Mouse (Mus musculus) urinary bladder, postnatal 36 days (tissue): ENCODE measurements around the gene Rtbdn.

ENCODE experiments used
- DNase-seq, 2 experiments: peaks; one replicate each; pipeline ENCODE4 v3.0.0; 2022; ENCODE audit warnings: low spot score in 2 of 2, mixed read lengths in 1 of 2

Rtbdn gene

DNA sequence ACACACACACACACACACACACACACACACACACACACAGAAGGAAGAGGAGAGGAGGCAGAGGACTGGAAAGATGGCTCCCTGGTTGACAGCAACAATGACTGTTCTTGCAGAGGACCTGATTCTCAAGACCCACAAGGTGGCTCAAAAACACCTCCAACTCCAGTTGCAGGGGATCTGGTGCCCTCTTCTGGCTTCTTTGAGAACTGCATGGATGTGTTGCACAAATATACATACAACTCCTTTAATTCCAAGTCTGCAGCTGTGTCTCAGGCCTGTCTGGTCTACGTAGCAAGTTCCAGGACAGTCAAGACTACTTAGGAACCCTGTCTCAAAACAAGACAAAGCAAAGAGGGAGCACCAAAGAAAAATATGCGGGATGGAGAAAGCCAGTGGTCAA lies 10.0 kb downstream of the Rtbdn start:
- DNase-seq: peak; percentile 56 to 58

DNA sequence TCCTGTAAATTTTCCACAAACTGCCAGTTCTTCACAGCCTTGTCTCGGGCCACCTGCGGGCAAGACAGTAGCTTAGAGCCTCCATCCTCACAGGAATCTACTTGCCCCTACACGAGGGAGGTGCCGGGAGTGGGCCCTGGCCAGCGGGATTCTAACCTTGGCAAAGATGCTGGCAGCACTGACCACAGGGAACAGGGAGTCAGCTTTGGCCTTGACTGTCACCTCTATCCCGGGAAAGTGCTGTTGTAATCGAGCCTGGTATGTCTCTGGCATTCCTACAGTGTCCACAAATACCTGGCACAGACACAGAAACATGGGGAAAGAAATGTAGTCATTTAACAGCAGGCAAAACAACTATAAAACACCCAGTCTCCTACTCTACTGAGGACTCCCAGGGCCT lies 13.0 kb downstream of the Rtbdn start:
- no peak for DNase-seq

DNA sequence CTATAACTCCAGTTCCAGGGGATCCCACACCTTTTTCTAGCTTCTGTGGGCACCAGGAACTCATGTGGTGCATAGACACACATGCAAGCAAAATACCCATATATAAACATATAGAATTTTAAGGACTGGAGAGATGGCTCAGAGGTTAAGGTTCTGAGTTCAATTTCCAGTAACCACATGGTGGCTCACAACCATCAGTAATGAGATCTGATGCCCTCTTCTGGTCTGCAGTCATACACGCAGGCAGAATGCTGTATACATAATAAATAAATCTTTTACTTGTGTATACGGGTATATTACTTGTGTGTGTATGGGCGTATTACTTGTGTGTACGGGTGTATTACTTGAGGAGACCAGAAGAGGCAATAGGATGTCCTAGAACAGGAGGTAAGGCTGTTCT lies 17.2 kb downstream of the Rtbdn start:
- no peak for DNase-seq

DNA sequence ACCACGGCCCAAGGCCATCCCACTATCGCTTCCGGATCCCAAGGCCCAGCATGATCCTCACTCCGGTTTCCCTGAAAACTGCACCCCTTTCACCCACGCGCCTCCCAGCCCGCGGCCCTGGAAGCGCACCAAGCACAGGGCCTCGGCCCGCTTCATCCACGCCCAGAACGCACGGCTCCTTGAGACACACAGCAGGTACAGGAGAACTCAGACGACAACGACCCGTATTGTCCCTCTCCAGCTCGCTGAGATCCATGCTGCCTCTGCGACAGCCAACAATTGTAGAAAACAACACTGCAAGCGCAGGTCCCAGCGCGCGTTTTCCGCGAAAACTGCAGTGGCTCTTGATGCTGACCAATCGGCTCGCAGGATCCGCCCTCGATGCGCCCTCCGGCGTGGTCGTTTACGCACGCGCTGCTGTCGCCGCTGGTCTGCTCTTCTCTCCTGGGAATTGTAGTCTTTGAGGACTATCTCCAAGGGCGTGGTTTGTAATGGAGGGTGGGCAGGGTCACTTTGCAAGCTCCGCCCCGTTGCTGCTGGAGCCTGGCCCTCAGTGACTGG lies 19.0 kb downstream of the Rtbdn start:
- DNase-seq: peak; percentile 88 to 94

DNA sequence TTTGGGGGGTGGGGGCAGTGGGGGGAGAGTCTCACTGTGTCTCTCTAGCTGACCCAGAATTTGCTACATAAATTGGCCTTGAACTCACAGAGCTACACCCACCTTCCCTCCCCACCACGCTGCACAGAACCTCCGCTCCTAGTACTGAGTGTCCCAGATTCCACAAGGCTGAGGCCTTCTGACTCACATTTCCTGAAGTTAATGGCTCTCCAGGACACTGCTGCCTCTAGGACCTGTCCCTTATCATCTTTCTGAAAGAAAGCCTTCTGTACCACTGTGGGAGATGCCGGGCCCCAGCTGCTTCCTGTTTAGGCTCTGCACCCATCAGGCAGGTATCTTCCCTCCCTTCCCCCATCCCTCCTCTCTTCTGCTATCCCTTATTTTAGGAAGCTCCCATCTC lies 19.8 kb downstream of the Rtbdn start:
- DNase-seq: no peak

DNA sequence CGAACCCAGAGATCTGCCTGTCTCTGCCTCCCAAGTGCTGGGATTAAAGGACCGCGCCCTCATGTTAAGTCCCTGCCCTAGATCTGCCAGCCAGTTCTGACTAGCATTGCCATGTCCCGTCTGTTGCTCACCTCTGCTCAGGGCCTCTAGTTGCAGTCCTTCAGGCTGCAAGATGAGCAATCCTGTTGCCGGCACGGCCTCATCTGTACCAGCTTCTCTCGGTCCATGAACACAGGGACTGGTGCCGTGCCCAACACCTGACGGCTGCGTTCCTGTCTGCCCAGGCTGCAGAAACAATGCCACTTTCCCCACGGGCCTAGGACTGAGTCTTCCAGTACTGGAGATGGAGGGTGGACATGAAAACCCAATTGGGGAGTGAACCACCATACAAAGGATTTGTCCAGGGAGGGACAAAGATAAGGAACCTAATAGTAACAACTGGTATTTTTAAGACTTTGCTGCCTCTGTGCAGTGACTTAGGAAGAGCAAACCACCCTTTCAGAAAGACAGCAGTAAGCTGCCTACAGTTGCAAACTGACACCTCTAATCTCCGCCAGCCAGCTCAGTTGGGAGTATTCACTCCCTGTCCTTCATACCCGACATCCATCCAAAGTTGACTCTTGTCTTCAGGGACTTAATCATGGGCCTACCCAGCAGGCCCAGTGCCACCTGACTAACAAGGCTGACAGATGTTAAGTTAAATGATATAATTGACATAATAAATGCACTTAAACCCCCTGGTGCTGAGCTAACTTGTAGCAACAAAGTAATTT lies 20.9 kb downstream of the Rtbdn start:
- DNase-seq: no peak

DNA sequence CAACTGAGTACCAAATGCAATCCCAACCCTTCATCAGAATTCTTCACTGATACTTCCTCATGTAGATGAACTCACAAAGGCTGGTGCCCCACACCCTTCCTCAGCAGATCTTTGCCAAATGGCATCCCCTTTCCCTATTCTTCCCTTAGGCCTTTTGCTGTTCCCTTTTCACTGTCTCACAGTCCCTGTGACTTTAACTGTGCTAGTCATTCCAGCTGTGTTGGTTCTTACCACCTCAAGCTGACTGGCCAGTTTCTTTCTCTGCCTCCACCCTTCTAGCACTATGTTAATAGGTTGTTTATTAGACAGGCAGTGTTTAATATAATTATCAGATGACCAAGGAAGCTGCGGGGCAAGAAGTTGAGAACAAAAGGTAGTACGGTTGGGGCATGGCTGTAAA lies 21.9 kb downstream of the Rtbdn start:
- no peak for DNase-seq

DNA sequence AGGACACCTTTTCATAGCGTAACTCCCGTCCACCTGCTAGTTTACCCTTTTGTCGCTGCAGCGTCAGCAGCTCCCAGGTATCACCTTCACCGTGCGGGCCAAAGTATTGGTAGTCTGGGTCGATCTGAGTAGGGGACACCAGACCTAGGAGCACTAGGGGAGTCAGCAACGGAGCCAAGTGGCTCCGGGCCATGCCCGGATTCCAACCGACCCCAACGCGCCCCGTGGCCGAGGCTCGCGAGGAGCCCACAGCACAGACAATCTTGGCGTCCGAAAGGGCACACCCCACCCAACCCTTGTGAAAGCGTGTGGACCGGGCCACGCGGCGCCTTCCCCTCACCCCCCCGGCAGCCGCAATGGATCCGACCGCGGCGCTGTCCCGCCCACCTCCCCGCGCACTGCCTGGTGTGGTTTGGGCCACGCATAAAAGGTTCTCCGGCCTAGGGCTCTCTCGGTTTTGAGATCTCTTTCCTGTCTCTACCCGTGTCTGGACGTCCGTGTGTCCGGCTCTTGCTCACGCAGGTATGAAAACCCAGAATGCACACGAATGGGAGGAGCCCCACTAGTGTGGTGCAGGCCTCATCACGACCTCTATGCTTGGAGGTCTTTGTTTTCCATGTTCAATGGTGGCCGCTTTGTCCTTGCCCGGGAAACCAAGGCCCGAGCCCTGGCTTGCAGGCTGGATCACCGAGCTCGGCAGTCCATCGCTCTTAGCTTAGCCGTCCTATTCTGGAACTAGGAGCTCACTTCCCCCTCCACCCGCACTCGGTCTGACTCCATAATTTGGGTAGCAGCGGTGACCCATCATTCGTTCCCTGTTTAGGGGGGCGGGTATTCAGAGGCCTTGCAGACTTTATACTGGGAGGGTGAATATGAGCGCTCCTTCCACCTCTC lies 22.7 kb downstream of the Rtbdn start, which contains the start of the genes Gm49661, Prdx2 and Rnaseh2a:
Gene Gm49661, minus strand, starts transcription at position 193 of the 894 bp plus-strand sequence.
Gene Prdx2, plus strand, starts transcription at position 347 of the 894 bp plus-strand sequence.
Gene Rnaseh2a, minus strand, starts transcription at position 527 of the 894 bp plus-strand sequence.
- peak; percentile 72 to 80 for DNase-seq

DNA sequence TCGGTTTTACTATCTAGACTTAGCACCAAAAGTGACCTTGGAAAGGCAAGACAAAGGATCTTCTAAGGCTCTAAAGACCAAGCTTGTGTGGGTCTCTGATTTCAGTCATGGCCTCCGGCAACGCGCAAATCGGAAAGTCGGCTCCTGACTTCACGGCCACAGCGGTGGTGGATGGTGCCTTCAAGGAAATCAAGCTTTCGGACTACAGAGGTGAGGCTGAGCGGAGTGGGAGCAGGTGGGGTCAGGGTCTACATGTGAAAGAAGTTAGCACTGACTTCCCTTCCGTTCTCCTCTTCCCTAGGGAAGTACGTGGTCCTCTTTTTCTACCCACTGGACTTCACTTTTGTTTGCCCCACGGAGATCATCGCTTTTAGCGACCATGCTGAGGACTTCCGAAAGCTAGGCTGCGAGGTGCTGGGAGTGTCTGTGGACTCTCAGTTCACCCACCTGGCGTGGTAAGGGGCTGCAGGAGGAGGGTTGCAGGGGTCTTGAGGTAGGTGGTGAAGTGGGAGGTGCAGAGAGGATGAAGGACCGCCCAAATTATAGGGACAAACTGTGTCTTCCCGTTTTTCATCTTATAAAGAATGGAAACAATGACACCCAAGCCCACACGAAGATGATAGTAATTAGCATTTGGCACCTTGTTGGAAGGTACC lies 23.5 kb downstream of the Rtbdn start:
- DNase-seq: no peak

DNA sequence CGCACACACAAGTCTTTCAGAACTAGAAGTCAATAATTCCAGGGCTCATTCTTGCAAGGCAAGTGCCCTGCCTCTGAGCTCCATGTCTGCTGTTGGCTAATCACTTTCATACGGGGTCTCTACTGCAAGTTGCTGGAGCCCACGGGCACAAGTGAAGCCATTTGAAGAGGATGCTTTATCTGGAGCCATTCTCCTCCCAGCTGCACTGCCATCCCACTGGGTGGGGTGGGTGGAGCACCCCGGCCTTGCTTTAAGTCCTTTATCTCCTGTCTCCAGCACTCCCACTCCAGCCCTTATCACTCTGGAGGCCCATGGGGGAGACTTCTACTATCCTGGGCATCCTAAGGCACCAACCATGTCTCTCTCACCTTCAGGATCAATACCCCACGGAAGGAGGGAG lies 24.1 kb downstream of the Rtbdn start:
- no peak for DNase-seq

DNA sequence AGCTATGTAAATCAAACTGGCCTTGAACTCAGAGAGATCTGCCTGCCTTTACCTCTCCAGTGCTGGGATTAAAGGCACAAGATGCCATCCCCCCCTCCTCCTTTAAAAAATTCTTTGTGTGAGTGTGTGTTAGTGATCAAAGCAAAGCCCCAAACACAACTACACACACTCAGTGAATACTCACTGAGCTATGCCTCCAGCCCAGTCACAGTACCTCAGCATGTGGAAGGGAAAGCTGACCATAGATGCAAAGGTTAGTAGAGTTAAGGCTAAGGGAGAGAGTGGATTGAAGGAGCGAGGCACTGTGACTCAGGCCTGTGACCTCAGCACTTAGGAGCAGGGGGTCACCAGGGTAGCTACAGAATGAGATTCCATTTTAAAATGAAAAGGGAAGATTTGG lies 26.3 kb downstream of the Rtbdn start:
- no peak for DNase-seq

DNA sequence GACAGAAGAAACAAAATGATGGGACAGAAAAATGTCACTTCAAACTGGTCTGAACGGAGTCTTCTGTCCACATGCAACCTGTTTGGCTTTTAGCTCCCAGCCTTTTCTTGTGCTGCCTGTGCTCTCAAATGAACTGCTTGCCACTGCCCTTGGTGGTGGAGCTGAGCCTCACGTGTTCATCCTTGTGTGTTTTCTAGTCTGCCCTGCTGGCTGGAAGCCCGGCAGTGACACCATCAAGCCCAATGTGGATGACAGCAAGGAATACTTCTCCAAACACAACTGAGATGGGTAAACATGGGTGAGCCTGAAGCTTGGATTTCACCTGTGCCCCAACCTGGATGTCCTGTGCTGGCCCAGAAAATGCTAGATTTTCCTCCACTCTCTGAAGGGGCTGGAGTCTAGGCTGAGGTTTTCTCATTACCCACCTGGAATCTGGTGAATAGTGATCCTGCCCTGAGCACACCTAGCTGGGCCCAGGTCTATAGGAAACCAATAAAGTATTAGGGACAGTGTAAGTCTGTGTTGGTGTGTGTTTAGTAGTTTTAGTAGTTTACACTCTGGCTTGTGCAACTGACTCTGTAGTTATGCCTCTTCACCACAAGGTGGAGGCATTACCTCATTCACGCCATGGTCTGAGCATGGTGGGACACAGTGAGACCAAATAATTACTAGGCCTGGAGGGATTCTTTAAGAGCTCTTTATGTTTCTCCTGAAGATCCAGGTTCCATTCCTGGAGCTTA lies 27.2 kb downstream of the Rtbdn start:
- peak in 1 of 2 experiments; percentile 49 for DNase-seq

DNA sequence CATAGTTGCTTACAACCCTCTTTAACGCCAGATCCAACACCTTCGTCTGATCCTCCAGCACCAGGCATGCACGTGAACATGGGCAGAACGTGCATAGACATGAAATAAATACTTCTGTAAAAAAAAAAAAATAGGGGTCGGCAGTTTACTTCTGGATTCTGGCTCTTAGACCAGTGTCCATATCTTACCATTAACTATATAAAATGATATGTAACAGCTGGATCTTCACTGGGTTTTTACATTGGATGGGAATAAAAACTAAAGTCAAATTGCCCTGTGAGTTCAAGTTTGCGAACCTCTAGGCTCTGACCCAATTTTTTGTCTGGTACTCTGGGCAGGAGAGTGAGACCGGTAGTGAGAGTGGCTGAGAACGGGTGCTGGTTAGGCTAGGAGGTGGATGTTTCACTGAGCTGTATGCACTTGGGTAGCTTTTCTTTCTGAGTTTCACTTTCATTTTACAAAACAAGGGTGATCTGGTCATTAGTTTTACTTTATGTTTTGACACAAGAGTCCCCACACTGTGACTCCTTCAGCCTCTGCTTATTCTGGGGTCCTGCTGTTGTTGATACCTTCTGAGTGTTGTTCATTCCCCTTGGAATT lies 27.9 kb downstream of the Rtbdn start:
- no peak for DNase-seq

DNA sequence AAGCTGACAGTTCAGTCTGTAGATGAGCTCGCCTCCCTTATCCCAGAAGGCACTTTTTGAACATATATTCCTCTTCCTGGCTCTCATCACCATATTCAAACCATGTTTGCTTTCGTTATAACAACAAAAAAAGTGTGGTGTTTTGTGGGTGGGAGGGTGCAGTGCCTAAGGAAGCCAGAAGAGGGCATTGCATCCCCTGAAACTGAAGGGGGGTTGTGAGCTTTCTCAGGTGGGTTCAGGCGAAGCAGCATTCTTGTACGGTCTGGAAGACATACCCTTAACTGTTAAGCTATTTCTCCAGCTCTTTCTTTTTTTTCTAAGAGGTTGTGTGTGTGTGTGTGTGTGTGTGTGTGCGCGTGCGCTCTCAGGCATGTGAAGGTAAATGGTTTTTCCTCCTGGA lies 28.6 kb downstream of the Rtbdn start:
- DNase-seq: peak; percentile 51 to 61

DNA sequence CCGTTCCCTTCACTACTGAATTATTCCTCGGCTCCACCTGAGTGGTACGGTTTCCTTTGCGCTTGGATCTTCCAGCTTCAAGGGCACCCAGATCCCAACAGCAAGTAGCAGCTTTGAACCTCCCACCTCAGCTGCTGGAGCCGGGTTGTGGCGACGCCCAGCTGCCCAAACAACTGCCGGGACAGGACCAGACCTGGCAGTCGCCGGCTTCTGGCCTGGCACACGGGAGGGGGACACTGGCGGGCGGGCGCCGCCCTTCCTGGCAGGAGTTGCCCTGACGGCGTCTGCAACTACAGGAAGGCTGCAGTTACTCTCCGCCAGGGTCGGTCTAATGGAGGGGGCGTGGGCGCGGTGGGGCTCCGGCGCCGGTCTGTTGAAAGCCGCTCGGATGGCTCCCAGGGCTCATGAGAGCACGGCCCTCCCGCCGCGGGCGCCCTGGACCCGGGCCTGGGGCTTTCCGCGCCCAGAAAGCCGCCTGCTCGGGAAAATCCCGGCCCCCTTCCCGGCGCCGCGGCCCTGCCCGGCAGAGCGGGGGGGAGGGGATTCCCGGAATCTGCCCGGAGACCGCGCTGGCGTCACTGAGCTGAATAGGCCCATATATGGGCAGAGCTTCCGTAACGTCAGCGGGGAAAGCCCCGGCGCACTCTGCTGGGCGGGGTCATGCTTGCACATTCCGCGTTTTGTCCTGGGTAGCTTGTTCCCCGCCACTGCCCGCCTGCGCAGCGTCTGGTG lies 29.4 kb downstream of the Rtbdn start:
- peak; percentile 95 for DNase-seq

DNA sequence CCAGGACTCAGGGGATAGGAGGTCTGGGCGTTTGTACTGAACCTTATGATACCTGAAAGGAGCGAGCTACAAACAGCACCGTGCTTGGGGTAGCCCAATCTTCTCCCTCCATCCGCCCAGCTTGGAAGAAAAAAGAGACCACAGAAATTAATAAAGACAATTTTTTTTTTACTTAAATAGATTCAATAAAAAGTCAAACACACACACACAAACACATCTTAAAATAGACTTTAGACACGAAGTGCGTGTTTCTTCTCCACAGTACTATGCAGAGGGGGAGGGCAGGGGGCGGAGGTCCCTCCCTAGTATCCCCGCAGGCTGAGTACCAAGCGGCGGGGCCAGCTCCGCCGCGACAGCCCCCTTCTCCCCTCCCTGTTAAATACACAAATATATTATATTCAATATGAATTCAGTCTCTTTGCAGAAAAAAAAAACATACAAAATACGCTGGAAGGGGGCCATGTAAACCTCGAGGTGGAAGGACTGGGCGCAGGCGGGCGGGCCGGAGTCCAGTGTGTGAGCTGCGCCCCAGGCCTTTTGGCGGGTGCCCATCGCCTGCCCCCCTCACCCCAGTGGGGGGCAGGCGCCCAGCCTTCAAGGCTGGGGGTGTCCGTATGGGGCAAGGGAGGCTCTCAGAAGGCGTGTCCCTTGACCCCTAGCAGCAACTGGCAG lies 30.1 kb downstream of the Rtbdn start:
- no peak for DNase-seq

DNA sequence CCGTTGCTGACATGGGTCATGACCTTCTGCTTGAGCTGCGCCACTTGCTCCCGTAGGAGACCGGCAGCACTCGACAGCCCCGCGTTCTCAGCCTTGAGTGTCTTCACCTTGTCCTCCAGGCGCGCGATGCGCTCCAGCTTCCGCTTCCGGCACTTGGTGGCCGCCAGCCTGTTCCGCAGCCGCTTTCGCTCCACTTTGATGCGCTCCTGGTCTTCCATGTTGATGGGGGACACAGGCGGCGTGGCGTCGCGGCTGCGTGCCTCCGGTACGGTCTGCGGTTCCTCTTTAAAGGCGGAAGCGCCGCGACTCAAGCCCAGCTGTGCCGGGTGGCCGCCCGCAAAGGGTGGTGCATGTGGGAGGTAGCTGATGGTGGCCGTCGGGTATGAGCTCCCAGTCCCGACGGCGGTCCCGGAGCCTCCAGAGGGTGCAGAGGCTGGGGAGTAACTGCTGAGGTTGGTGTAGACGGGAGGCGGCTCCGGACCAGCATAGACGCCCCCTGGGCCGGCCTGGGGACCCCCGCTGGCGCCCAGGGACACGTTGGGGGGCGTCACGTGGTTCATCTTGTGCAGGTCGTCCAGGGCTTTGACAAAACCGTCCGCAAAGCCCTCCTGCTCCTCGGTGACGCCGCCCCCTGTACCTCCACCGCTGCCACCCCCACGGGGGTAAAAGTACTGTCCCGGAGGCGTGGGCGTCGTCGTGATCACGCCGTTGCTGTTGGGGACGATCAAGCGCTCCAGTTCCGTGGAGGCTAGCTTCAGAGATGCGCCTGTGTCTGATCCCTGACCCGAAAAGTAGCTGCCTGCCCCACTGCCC lies 30.9 kb downstream of the Rtbdn start:
- peak; percentile 58 to 59 for DNase-seq

DNA sequence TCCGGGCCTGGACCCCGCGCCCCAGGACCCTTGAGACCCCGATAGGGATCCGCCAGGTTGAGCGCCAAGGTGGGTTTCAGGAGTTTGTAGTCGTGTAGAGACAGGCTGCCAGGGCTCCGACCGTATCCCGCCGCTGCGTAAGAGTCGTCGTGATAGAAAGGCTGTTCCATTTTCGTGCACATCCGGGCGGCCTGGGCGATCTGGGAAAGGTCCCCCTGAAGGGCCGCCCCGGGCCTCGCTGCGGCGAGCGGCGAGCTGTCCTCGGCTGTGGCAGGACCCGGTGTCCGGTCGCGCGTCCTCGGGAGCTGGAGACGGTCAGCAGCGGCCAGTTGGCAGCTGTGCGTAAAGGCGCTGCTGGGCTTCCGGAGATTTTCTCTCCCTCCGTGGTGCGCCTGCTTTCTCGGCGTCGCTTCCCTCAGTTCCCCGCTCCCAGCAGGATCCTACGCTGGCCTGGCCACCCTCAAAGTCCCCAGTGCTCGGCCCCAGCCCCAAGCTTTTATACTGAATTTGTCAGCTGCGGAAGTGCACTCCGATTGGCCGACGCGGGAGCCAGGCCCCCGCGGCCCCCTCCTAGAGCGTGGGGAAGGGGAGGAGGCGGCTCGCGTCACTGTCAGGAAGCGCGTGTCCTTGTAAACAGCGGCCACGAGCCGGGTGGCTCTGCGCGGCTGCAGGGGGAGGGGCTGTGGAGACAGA lies 31.6 kb downstream of the Rtbdn start, which contains the start of gene Junb:
Gene Junb, minus strand, starts transcription at position 471 of the 693 bp plus-strand sequence.
- DNase-seq: peak; percentile 96 to 97
